Comparison of ENCODE assay signal across 30 mouse cellular contexts in the genomic region with DNA sequence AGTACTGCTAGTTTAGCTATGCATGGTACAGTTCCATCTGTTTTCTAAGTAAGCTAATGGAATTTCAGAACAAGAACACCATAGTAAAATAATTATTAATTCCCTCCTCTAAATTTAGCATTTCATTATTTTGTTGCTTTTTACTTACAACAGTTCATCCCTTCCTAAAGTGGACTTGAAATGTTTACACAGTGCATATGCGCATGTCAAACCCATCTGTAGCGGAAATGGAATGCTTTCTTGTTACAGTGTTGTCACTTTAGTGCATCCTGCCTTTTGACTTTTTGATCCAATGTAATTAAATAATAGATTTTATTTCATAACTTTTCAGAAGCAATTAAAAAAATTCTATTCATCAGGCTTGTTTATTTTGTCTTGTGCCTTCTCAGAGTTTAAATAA.
"Had no signal": no experiment of that assay in that cellular context is flagged by ENCODE, and none has a peak within 500 bp of the region (broad histone marks: within the 10 kb centered on the region; RNA-seq: fewer than 3 reads in every experiment).

No protein-coding gene starts in this region.

- DNase-seq: left cerebral cortex, postnatal 4 days; liver; liver, embryonic 13.5 days; liver, postnatal 0 days; lung, adult 18-20 months; lung, postnatal 10 days; lung, postnatal 14 days; lung, postnatal 36 days; lung, postnatal 4 days; midbrain, embryonic 14.5 days had no signal

- H3K9ac ChIP-seq: limb, embryonic 12.5 days; limb, embryonic 13.5 days; limb, embryonic 15.5 days; liver, embryonic 12.5 days; liver, embryonic 13.5 days; liver, embryonic 14.5 days; liver, embryonic 15.5 days; liver, postnatal 0 days; lung, embryonic 15.5 days; midbrain, embryonic 12.5 days; midbrain, embryonic 13.5 days; midbrain, embryonic 15.5 days; neural tube, embryonic 12.5 days had no signal

- H3K27me3 ChIP-seq: limb, embryonic 12.5 days; limb, embryonic 13.5 days; limb, embryonic 15.5 days; liver, embryonic 12.5 days; liver, embryonic 13.5 days; liver, embryonic 15.5 days; lung, embryonic 15.5 days; megakaryocyte, embryonic 14.5 days; midbrain, embryonic 12.5 days; midbrain, embryonic 13.5 days; midbrain, embryonic 15.5 days; neural tube, embryonic 12.5 days had no signal

- H3K4me3 ChIP-seq: left cerebral cortex, adult 2 months; limb, embryonic 10.5 days; limb, embryonic 12.5 days; limb, embryonic 13.5 days; limb, embryonic 15.5 days; liver, embryonic 12.5 days; liver, embryonic 13.5 days; liver, embryonic 15.5 days; lung, embryonic 15.5 days; megakaryocyte, embryonic 14.5 days; midbrain, embryonic 10.5 days; midbrain, embryonic 12.5 days; midbrain, embryonic 13.5 days; midbrain, embryonic 15.5 days; myocyte; neural tube, embryonic 12.5 days had no signal

- H3K9me3 ChIP-seq: limb, embryonic 10.5 days; limb, embryonic 12.5 days; limb, embryonic 13.5 days; limb, embryonic 15.5 days; liver, embryonic 12.5 days; liver, embryonic 13.5 days; liver, embryonic 15.5 days; lung, embryonic 15.5 days; megakaryocyte, embryonic 14.5 days; midbrain, embryonic 10.5 days; midbrain, embryonic 12.5 days; midbrain, embryonic 13.5 days; midbrain, embryonic 15.5 days; neural tube, embryonic 12.5 days had no signal

- H3K36me3 ChIP-seq: limb, embryonic 10.5 days; limb, embryonic 12.5 days; limb, embryonic 13.5 days; limb, embryonic 15.5 days; liver, embryonic 12.5 days; liver, embryonic 13.5 days; liver, embryonic 15.5 days; lung, embryonic 15.5 days; midbrain, embryonic 10.5 days; midbrain, embryonic 12.5 days; midbrain, embryonic 13.5 days; midbrain, embryonic 15.5 days; neural tube, embryonic 12.5 days had no signal

- H3K4me1 ChIP-seq: limb, embryonic 10.5 days; limb, embryonic 13.5 days; limb, embryonic 15.5 days; liver, embryonic 12.5 days; liver, embryonic 13.5 days; liver, embryonic 15.5 days; lung, embryonic 15.5 days; midbrain, embryonic 12.5 days; midbrain, embryonic 13.5 days; midbrain, embryonic 15.5 days; neural tube, embryonic 12.5 days had no signal

- ATAC-seq: liver, embryonic 12.5 days; liver, postnatal 0 days; midbrain, embryonic 13.5 days; midbrain, embryonic 15.5 days; midbrain, embryonic 16.5 days had no signal

- H3K27ac ChIP-seq: left cerebral cortex, adult 2 months; limb, embryonic 10.5 days; limb, embryonic 12.5 days; limb, embryonic 13.5 days; limb, embryonic 15.5 days; liver, embryonic 12.5 days; liver, embryonic 13.5 days; liver, embryonic 14.5 days; liver, embryonic 15.5 days; lung, embryonic 15.5 days; macrophage; midbrain, embryonic 10.5 days; midbrain, embryonic 12.5 days; midbrain, embryonic 13.5 days; midbrain, embryonic 15.5 days; neural tube, embryonic 12.5 days had no signal

- H3K4me2 ChIP-seq: limb, embryonic 12.5 days; limb, embryonic 13.5 days; limb, embryonic 15.5 days; liver, embryonic 11.5 days; liver, embryonic 12.5 days; liver, embryonic 13.5 days; liver, embryonic 15.5 days; lung, embryonic 15.5 days; midbrain, embryonic 11.5 days; midbrain, embryonic 12.5 days; midbrain, embryonic 13.5 days; midbrain, embryonic 15.5 days; neural tube, embryonic 12.5 days had no signal
